Mouse (Mus musculus) E14TG2a.4 (cell line): ENCODE results near the gene Dnal1.

Source experiments
- CTCF ChIP-seq: conservative IDR thresholded peaks from 2 replicates; pipeline ENCODE4 v1.5.1; 2014; ENCODE audit warnings: low read length
- NANOG ChIP-seq: IDR thresholded peaks from 2 replicates; pipeline ENCODE4 v1.6.1; 2014; ENCODE audit warnings: borderline replicate concordance, low read length, mixed read lengths

DNA sequence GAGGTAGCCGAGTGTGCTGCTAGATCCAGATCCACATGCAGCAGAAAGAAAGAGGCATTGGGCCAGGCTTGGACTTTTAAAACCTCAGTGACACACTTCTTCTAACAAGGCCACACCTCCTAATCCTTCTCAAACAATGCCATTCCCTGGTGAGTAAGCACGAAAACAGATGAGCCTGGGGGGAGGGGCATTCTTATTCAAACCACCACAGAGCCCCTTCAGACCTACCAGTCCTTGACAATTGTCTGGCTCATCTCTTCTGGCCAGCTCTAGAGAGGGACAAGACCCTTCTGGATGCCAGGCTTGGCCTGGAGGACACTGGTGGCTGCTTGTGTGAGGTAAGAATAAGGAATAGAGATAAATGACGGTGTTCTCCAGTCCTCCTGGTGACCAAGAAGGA is 72.4 kb downstream of the Dnal1 start:
- TF ChIP-seq CTCF (no peak), NANOG (no peak)
